Mouse (Mus musculus): ENCODE results near the gene Tor1b.
"Not testable (repeated sequence)": the region's sequence is repeated elsewhere in the genome, so short reads cannot be mapped to it uniquely, and the experiment has no call there.

Gene Tor1b

DNA sequence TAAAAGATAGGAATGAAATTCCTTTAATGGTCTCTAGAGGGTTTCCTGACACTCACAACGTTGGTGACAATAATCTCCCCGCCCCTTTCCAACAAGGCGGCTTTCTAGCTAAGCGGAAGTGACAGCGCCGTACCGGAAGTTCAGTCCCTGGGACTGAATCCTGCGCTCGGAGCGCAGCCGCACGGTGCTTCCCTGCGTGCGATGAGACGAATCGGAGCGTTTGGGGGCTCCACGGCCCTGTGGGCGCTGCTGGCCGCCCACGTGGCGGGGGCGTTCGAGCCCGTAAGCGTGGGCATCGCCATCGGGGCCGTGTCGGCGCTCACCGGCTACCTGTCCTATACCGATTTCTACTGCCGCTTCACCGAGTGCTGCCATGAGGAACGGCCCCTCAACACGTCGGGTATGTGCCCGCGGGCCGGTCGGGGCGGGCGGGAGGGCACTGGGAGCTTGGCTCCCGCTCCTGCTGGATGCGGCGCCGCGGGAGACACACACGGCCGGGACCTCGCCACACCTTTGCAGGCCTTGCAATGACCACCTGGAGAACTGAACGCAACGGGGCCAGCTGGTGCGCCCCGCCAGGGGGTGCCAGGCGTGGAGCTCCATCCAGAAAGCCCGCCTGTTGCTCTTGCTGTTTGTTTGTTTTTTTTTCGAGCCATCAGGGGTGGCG, at the start of gene Tor1b:
Gene Tor1b, plus strand, starts transcription at position 136 of the 667 bp plus-strand sequence.
- peak; percentile 88 to 90 for DNase-seq (ENCODE audit: low spot score in 2 of 2)

DNA sequence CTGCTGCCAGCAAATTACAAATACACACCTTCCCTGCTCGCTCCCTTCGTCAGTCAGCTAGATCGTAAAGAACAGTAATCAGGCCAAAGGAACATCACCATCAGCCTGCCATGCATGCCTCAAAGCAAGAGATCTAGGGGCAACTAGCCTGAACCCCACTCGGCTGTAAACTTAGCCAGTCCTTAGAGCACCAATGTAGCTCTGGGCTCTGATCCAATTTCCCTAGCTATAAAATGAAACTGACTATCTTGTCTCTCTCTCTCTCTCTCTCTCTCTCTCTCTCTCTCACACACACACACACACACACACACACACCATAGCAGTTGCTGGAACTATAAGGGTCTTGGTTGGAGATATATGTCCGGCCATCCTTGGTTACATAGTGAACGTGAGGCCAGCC, 48.5 kb upstream of the Tor1b start:
- no peak for DNase-seq (ENCODE audit: low spot score in 2 of 2)

GRCm38 (mm10) chr2:30904991-30905390, 47.8 kb upstream of the Tor1b start:
- no peak for DNase-seq (ENCODE audit: low spot score in 2 of 2)

DNA sequence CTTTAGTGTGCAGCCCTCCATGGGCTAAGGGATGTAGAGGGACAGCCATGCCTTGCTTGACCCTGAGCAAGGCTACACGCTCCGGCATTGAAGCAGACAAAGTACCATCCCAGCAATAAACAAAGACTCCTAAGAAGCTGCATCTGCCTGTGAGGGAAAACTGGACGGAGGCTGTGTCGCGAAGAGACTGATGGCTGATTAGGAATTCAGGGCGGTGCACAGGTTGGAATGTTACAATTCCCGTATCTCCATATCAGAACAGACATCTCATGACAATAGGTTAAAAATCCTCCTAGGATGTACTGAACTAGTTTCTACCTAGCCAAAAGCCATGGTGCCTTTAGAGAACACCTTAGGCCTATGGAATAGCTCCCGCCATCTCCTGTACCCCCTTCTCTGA, 46.9 kb upstream of the Tor1b start:
- no peak for DNase-seq (ENCODE audit: low spot score in 2 of 2)

- DNase-seq (ENCODE audit: low spot score in 2 of 2): no peak
These were observed 46.1 kb upstream of the Tor1b start for GRCm38 (mm10) chr2:30906641-30907040.

- DNase-seq (ENCODE audit: low spot score in 2 of 2): no peak
These were observed 40.4 kb upstream of the Tor1b start for GRCm38 (mm10) chr2:30912291-30912773.

GRCm38 (mm10) chr2:30913022-30913421, 39.7 kb upstream of the Tor1b start:
- no peak for DNase-seq (ENCODE audit: low spot score in 2 of 2)

DNA sequence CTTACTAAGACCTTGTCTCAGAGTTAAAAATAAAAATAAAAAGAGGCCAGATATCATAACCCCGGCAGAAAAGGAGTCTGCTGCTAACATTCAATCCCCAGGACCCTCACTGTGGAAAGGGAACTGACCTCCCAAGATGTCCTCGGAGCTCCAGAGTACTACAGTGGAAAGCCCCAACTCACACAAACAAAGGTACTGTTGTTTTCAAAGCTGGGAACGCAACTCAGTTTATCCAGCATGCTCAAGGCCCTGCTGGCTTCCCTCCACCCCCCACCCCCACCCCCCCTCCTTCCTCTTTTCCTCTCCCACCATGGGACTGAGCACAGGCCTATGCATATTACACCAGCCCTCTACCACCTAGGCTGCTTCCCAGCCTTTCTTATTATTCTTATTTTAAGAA, 37.9 kb upstream of the Tor1b start:
- no peak for DNase-seq (ENCODE audit: low spot score in 2 of 2)

DNA sequence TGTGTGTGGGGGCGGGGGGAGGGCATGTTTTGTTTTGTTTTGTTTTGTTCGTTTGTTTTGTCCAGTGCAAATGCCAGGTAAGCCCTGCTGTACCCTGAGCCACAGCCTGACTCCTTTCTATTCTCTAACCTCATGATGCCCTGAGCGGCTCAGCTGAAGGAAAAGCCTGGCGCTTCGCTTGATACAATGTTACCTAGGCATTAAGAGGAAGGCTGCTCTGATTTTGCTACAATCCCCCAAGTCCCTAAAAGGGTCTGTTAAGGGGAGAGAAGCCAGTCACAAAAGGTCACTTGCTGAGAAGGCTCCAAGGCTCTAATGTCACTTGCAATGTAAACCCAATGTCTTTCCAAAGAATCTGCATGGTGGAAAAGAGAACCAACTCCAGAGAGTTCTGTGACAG, 37.4 kb upstream of the Tor1b start:
- no peak for DNase-seq (ENCODE audit: low spot score in 2 of 2)

GRCm38 (mm10) chr2:30915933-30916332, 36.8 kb upstream of the Tor1b start:
- DNase-seq (ENCODE audit: low spot score in 2 of 2): not testable (repeated sequence)

GRCm38 (mm10) chr2:30917649-30918048, 35.1 kb upstream of the Tor1b start:
- no peak for DNase-seq (ENCODE audit: low spot score in 2 of 2)

GRCm38 (mm10) chr2:30918126-30918525, 34.6 kb upstream of the Tor1b start:
- DNase-seq (ENCODE audit: low spot score in 2 of 2): no peak

- DNase-seq (ENCODE audit: low spot score in 2 of 2): no peak
These were observed 33.9 kb upstream of the Tor1b start for GRCm38 (mm10) chr2:30918780-30919329.

DNA sequence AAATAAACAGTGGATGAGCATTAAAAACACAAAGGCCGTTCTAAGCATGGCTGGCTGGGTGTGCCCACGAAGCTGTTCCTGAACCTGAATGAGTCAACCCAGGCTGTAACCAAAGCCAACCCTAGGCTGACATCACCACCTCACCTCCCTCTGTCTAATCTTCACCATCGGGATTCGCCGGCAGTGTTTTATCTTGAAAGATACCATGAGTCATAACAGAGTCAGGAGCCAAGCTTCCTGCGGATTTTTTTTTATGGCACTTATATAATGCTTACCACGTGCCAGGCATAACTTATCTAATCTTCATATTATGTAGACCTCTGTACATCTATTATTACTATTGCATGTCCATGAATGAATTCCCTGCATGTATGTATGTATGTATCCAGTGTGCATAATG, 32.5 kb upstream of the Tor1b start:
- peak; percentile 29 to 45 for DNase-seq (ENCODE audit: low spot score in 2 of 2)

- DNase-seq (ENCODE audit: low spot score in 2 of 2): no peak
These were observed 29.7 kb upstream of the Tor1b start for GRCm38 (mm10) chr2:30923099-30923498.

DNA sequence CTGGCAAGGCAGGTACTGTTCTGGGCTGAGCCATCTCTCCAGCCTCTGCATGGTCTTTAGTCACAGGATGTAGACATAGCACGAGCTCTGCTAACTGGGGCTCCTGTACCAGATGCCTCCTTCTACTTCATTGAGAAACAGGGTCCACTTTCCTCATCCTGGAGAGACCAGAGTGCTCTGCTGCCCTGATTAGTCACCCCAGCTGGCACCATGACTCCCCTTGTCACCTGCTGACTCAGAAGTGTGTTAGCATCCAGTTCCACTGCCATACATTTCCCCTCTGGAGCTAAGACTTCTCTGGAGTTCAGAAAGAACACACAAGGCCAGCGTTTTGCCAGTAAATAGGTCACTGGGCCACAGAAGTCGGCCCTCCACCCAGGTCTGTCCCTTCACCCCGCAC, 27.6 kb upstream of the Tor1b start:
- no peak for DNase-seq (ENCODE audit: low spot score in 2 of 2)

GRCm38 (mm10) chr2:30926381-30926780, 26.4 kb upstream of the Tor1b start:
- no peak for DNase-seq (ENCODE audit: low spot score in 2 of 2)

- DNase-seq (ENCODE audit: low spot score in 2 of 2): no peak
These were observed 25.5 kb upstream of the Tor1b start for GRCm38 (mm10) chr2:30927151-30927781.

- DNase-seq (ENCODE audit: low spot score in 2 of 2): peak; percentile 85
These were observed 24.7 kb upstream of the Tor1b start for GRCm38 (mm10) chr2:30927844-30928628.

DNA sequence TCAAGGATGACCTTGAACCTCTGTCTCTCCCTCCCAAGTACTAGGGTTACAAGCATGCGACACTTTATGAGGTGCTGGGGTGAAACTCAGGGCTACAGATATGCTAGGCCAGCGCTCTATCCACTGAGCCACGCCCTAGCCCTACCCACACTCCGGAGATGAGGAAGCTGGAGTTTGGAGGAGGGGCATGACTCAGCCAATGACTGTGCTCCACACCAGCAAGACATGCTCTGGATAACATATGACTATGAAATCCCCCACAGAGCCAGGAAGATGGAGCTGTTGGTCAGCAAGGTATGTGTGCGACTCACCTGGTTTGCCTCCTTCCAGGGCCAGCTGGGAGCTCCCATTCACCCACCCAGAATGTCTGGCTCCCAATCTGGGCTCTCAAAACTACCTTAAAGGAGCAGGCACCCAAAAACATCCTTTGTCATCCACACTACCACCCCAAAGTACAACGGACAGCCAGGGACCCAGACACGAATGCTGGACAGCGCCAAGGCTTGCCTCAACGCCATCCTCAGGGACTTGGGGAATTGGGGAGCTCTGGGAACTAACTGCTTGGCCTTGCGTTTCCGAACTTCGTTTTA, 23.8 kb upstream of the Tor1b start:
- peak in 1 of 2 experiments; percentile 28 for DNase-seq (ENCODE audit: low spot score in 2 of 2)

GRCm38 (mm10) chr2:30929483-30930045, 23.2 kb upstream of the Tor1b start, which contains the start of gene Ptges:
Gene Ptges, minus strand, starts transcription at chr2:30929863.
- DNase-seq (ENCODE audit: low spot score in 2 of 2): peak; percentile 79 to 81
